Mouse (Mus musculus) cortical plate, adult 2 months (tissue): ENCODE measurements around the gene Cacna2d4.

Experiments used
- CTCF ChIP-seq: fragments of 200-500 bp; IDR thresholded peaks from 2 replicates; pipeline ENCODE4 v1.5.1; 2011; ENCODE audit warnings: mild to moderate bottlenecking, control low read depth, low read length; ENCODE audit not compliant: insufficient read depth; ENCODE audit errors: extremely low read depth
- POLR2A ChIP-seq: fragments of 200-500 bp; IDR thresholded peaks from 2 replicates; pipeline ENCODE4 v1.6.1; 2011; ENCODE audit warnings: mild to moderate bottlenecking, low read length, control low read depth; ENCODE audit not compliant: insufficient read depth; ENCODE audit errors: extremely low read depth

GRCm38 (mm10) chr6:119280761-119281160 is 44.4 kb downstream of the Cacna2d4 start:
- TF ChIP-seq CTCF (peak; percentile 34; the same call in 1 of the 2 replicates), POLR2A (no peak)
